Mouse (Mus musculus): ENCODE data around the gene Cep128.

The Cep128 gene

DNA sequence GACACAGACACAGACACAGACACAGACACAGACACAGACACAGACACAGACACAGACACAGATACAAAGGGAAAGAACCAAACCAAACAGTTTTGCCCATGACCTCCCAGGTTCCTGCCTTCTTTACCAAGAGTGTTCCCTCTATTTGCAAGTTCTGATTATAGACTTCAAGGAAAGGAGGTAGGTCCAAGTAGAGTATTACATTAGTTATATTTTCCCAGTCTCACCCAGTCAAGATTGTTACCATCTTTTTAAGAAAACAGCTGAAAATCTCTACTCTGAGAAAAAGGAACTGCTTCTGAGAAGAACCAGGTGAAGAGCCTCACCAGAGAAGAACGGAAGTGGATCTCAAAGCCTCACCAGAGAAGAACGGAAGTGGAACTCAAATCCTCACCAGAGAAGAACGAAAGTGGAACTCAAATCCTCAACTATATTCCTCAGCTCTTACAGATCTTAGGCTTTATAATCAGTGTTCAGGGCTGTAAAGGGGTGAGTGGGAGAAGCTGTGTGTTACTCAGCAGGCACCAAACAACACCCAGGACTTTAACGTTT, 200.8 kb downstream of the Cep128 start:
- DNase-seq (ENCODE audit: low spot score) = no peak

DNA sequence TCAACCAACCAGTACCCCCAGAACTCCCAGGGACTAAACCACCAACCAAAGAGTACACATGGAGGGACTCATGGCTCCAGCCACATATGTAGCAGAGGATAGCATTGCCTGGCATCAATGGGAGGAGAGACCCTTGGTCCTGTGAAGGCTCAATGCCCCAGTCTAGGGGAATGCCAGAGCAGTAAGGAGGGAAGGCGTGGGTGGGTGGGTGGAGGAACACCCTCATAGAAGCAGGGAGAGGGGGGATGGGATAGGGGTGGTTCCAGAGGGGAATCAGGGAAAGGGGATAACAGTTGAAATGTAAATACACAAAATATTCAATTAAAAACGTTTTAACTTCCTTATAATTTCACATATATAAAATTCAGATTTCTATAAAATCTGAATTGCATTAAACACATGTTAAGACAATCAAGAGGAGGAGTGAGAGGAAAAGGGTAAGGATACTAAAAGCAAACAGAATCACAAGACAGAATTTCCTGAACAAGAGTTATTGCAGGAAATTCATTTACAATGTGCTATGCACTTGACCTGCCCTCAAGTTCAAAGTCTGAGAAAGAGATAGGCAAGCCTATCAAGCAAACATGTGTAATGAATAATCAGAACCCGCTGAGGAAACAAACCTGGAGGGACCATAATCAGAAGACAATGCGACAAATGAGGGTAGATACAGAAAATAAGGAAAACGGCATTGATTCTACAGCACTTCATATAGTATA, 207.2 kb downstream of the Cep128 start:
- DNase-seq (ENCODE audit: low spot score) = no peak

DNA sequence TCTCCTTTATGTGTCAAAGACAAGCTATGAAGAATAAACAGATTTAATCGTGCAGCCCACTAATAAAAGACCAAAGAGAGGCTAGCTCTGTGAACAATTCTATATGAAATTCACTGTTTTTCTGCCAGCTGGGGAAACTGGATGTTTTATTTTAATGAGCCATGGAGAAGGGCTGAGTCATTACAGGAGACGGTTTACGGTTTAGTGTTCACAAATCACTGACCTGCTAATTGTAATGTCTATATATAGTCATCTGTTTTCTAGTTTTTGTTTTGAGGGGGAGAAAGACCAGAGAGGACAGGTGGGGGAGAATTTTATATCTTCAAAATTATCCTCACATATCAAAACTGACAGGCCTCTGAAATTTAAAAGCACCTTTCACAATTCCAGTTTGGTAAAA, 212.6 kb downstream of the Cep128 start:
- no peak for DNase-seq (ENCODE audit: low spot score)

DNA sequence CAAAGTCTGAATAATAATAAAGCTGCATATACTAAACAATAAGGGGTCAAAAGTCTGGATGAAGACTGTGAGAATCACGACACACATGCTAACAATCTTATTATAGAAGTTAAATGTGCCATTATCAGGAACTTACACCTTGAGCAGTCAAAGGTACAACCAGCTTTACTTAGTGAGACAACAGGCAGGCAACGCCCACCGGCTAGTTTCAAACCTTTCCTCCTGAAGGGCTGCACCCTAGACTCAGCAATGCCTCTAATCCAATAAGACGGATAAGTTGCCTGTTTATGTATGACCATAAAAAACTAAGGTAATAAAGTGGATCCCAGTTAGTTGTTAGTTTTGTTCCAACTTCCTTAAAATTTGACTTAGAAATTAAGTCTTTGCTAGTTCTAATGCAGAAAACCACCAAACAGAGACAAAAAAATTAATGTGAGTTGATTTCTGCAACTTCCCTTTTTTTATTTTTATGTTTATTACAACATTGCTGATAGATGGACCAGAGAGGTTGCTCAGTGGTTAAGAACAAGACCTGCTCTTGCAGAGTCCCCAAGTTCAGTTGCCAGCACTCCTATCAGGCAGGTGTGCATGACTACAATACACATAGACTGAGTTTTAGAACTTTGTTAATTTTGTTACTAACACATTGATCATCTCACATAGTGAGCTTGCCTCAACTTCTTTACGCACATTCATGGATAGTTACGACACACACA, 223.0 kb downstream of the Cep128 start:
- DNase-seq (ENCODE audit: low spot score) = no peak

DNA sequence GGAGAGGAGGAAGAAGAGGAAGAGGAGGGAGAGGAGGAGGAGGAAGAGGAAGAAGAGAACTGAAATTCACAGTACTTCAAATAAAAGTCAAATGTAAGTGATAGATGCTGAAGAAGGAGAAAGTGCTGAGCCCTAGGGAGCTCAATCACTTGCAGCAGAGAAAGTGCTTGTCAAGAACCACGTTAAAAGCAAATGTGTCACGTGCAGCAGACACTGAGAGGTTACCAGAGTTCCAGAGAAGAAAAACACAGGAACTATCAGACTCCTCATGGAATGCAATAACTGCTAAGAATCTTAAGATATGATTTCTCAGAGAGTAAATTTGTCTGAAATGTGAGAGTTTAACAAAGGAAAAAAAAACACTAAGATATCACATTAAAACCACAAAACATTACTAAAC, 225.7 kb downstream of the Cep128 start:
- no peak for DNase-seq (ENCODE audit: low spot score)

DNA sequence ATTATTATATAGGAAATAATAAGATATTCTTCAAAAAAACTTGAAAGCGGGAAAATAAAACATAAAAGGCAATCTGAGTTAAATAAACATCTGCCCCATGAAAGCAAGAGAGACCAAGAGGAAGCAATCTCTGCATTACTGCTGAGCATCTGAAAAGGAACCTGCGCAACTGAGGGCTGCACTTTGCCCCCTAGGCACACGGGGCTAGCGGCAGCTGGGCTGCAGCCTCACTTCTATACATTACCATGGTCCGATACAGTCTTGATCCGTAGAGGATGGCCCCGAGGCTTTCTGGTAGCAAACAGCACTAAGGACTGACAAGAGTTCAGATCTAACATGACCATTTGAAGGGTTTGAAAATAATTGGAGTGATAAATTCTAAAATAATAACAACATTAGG, 230.2 kb downstream of the Cep128 start:
- DNase-seq (ENCODE audit: low spot score) = no peak

DNA sequence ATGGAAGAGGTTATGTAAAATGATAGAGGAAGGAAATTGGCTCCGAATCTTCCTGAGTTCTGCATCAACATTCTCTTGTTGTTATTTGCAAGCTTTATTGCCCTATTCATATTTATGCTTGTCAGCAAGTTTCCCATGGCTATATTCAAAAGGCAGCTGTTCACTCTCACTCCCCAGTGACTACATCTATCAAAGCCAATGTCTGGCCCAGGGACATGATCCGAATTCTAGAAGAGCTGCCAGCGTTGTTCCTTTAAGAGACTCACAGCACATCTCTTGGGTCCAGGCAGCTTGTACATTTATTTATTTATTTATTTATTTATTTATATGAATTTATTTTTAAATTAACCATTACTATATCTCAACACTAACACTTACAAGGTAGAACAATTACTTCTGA, 235.1 kb downstream of the Cep128 start:
- DNase-seq (ENCODE audit: low spot score) = no peak

DNA sequence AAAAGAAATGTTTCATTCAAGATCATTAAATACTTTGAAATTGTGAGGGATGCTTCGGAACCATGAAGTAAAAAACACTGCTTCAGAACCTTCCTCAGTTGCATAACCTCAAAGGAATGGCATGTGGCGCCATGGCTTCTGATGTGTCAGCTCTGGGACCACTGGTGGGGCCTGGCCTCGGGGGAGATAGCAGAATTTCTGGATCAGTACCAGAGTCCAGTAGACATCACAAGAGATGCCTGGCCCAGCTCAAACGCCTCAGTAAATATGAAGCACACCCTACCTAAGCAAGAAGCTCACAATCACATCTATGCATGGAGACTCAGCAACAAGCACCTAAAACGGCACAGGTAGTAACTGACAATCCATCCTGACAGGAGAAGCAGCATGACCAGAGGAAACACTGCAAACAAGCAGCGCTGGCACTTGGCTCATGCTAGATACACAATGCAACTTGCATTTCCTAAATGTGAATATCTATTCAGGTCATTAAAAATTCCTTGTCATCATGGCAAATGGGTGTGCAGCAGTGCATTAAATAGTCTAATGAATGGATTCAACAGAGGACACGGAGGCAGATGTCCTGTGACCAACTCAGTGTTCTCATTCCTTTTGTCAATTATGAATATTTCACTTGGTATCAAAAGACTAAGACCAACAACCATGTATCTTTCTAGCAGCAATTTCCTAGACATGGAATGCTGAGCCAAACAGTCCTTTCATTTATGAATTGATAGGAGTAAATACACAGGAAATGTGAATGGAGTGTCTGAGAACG, 249.3 kb downstream of the Cep128 start:
- no peak for DNase-seq (ENCODE audit: low spot score)

DNA sequence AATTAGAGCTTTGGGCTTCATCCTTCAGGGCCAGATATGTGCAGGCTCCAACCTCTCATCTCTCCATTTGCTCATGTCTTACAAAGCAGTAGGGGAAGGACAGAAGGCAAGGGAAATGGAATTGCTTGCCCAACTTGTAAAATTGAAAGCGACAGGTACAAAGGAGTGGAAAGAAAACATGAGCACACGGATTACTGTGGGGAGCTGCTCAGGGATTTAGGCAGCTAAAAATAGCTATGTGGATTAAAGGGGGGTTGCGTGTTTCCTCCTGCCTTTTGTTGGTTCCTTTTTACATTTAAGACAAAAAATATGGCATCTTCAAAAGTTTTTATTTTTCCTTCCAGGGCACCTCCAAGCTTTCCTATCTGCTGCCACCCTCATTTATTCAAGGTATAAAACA, 269.2 kb downstream of the Cep128 start:
- no peak for DNase-seq (ENCODE audit: low spot score)

DNA sequence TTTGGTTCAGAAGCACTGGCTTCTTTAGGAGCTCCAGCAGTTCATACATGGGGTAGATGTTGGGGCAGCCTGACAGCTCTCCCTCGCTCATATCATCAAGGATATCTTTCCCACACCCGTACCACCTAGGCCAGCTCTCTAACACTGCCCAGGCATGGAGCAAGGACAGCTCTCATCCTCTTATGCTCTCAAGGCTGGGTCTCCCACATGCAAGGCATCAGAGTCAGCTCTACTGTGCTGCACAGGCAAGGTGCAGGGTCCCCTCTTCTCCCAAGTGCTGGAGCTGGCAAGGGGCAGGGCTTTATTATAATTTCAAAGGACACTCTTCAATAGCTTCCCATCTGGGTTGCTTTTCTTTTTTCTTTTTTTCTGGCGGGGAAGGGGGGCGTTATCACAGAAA, 280.9 kb downstream of the Cep128 start:
- DNase-seq (ENCODE audit: low spot score) = no peak

DNA sequence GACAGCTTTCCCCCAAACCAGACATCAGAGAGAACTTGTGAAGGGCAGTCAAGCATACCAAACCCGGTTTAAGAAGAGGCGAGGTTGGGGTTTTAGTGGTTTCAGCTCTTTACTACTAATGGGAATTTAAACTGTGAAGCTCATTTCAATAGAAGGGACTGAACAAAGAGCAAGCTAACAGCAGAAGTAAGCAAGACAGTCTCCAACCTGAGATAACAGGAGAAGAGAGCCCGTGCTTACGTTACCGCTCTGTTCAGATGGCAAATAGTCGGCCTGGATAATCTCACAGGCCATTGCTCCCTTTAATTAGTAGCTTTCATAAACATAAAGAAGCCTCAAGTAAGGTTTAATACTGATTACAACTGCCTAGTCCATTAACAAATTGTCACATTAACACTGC, 286.3 kb downstream of the Cep128 start:
- no peak for DNase-seq (ENCODE audit: low spot score)

DNA sequence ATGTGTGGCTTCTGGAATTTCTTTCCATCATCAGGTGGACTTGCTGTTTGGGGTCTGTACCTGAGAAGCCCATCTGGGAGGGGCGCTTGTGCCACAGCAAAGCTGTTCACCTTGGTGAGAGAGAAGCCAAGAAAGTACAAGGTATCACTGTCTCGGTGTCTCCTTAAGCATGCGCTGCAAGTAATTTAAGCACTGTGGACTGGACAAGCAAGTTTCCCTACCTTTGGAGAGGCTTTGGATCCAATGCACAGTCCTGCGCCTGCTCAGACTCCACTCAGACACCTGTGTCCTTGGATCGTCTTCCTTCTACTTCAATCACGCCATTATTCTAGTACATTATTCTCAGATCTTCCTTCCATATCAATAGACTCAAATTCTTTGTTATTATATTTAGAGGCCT, 288.0 kb downstream of the Cep128 start:
- no peak for DNase-seq (ENCODE audit: low spot score)

DNA sequence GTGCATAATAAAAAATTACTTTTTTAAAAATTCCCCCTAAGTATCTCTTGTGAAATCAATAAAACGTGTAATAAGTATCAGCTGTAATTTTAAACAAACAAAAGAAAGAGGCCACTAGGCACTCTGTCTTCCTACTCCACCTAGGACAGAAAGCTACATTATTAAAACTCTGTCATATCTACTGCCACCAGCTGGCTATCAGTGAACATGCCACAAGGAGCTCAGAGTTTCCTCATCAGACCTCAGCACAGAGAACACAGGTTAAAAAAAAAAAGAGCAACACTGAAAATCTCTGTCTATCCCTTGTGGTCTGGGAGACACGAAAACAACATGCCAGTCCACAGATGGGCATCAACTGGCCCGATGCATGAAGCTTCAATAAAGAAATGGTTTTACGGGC, 295.9 kb downstream of the Cep128 start:
- DNase-seq (ENCODE audit: low spot score) = no peak

DNA sequence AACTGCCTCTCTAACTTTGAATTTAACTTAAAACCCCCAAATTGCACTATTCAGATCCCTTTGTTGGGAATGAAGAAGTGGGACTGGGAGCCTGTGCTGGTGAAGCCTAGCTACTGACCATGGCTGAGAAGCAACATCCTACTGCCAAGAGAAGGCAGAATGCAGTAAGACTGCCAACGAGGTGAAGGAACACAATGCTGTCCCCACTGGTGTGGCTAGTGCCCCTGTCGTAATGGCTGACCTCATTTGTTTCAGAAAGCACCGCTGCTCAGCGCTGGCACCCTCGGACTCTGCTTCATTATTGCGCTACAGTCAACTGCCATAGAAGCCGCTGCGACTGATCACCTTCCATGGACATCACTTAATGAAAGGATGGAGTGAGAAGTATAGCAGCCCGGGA, 298.2 kb downstream of the Cep128 start:
- DNase-seq (ENCODE audit: low spot score) = no peak

DNA sequence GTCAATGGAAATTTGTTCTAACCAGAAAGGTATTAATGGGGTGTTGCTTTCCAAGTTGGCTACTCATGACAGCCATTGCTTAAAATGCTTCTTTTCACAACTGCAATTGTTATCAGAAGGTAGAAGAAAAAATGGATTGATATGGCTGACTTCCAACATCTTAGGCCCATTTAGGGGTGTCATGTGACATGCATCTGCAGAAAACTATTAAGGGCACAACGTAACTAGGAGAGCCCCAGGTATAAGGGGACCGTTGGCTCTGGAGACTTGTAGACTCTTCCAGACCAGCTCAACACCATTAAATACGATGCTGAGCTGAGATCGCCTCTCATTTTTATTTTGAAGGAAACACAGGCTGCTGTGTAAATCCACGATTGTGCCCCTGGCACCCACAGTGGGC, 308.6 kb downstream of the Cep128 start:
- no peak for DNase-seq (ENCODE audit: low spot score)

DNA sequence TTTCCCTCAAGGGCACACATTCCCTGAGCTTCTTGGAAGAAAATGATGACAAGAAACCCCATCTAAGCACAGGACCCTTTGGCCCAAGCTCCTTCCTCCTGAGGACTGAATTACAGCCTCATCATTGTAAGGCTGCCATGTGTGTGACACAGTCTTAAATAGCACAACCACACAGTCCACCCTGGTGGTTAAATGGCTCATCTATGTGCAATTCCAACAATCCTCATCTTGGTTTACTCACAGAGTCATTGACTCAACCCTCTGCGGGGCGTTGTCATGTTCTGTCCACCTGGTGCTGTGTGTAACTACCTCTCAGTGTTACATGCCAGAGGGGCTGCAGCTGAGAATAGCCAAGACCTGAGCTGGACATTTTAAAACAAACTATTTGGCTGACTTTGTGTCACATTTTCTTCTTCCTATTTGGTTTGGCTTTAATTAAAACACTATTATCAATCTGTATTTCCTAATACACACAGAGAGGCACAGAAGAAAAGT, 313.6 kb downstream of the Cep128 start:
- no peak for DNase-seq (ENCODE audit: low spot score)

DNA sequence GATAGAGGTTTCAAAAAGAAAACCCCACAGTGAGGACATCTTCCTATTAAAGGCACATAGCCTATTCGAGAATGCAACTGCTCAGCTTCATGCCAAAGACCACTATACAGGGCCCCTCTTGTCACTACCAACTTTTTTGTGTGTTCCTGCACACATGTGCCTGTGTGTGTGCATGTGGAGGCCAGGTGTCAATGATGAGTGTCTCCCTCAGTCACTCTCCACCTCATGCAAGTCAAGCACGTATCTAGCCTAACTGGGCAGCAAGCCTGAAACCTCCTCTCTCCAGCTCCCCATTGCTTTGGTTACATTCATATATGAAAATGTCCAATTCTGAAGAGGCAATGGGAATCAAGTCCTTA, 317.1 kb downstream of the Cep128 start:
- no peak for DNase-seq (ENCODE audit: low spot score)

DNA sequence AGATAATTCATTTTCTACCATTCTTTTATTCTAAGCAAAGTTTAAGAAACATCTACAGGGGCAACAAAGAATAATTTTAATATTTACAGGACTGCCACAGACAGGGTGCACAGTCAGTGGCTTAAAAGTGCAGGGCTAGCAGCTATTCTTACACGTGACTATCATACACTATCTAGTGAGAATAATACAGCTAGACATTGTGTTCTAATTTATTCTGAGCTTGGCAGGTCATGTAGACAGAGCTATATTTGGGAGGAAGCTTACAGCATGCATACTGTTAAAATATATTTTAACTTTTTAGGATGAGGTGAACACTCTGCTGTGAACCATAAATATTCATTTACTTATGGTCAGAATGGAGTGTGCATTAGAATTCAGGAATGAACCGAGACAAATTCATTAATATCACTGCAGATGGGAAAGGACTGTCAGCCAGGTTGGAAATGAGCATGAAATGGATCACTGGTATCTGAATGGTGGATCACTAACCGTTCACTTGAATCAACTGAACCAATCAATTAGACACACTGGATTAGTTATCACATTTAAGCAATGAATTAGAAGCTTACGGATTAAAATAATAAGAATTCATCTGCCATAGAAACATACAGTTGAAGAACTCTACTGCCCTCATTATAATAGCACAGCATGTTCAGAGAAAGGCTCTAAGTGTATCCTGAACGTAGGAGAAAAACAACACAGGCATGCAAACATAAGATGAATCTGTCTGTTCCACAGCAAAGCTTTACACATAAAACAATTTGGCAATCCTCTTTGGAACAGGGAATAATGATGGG, 317.7 kb downstream of the Cep128 start:
- no peak for DNase-seq (ENCODE audit: low spot score)

DNA sequence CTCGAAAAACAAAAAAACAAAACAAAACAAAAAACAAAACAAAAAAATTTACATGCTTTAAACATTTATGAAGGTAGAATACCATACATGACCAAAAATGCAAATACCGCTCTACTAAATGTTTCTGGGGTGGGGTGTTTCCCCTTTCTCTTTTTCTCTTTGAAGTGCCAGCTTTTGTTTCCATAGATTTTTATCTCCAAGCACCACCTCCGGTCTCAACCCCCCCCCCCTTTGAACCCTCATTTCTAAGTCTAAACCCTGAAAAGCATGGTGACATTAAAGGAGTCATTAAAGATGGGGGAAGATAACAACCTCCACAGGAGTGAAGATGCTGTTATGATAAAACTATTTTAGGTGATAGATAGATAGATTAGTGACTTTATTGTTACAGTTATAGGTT, 318.8 kb downstream of the Cep128 start:
- no peak for DNase-seq (ENCODE audit: low spot score)

DNA sequence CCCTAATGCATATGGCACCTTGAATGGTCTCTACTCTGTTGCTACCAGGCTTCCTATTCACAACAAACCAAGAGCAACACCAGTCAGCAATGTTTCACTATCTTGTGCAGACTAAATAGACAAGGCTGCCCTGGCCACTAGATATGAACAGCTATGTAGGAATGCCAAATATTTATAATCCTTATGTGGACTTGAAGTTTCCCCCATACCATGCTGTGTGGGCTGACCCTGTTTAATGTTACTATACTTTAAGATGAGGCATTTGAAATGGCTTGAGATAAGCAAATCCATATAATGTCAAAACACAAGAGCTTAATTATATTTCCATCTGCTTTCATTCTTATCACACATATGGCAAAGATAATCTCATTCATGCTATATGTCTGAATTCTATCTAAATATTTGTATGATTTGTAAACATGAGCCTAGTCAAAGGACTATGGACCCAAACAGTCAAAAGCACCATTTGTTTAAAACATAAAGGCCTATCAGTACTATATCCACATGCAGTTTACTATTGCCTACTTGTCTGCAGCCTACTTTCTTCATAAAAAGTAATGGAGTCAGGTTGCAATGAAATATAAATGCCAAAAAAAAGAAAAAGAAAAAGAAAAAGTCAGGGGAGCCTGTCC, 319.7 kb downstream of the Cep128 start:
- no peak for DNase-seq (ENCODE audit: low spot score)

DNA sequence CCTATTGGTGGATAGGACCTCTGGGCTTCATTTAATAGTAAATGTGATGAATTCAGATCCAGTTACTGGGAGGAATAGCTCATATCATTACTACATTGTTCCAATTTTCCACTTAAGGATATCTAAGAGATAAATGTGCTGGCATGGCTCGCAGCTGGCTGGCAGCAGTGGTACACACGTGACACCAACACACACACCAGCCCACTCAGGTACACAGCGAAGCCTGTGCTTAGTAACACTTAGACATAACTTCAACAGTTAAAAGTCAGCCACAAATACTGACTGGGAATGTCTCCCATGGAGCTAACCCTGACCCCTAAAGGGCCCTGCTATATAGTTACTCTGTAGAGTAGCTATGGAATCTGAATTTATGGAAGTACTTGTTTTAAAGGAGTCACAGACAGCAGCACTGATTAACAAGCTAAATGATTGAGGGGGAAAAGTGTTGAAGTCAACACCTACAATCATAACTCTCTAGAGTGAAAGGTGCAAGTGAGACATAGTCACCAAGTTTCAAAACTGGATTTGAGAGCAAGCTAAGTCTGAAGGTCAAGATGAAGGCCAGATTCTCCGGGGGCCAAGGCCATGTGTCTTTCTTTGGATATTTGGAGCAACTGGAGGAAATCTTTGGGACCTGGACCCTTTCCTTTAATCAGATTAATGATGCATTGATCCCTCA, 320.7 kb downstream of the Cep128 start:
- DNase-seq (ENCODE audit: low spot score) = no peak

Measured in c-Kit-positive CD71-positive TER-119-positive erythroid progenitor cells, embryonic 14.5 days (primary cell).